Mouse (Mus musculus): ENCODE results near the gene Scfd2.

DNA sequence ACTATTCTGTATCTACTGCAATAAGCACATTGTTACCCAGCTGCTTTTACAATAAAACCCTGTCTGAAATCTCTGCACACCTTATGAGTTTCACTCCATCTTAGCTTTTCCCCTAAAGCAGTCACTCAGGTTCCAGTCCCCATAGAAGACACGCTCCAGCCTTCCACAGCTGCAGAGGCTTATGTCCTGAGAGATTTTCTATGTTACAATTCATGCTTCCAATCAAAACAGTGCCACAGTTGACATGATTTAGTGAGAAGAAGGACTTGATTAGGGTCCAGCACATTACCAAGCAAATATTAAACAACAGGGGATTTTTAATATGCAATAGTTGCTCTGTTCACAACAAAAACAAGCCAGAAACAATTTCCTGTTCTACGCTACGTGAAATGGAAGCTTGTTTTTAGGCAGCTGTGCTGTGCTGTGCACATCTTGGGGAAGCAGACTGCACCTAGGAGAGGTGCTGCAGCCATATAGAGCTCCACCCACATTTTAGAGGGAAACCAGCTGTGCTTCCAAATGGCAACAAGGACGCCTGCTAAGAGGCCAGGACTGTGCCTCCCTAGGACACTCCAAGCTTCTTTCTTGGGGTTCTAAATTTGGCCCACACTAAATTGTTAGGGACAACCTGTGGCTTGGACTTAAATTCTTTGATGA is 225.9 kb downstream of the Scfd2 start:
- TF ChIP-seq CTCF (IDR thresholded peaks at IDR 0.05; ENCODE audit: insufficient read depth, low read length) (no peak), POLR2A (IDR thresholded peaks at IDR 0.05; ENCODE audit: borderline replicate concordance, extremely low read depth, low read depth, low read length) (no peak)
